Mouse (Mus musculus) testis, postnatal 10 days (tissue): ENCODE results near the gene Dusp8.
A peak's percentile ranks its signal among the peaks of the same experiment; 100 is the strongest.

Source experiments
- DNase-seq: peaks from one replicate; pipeline ENCODE4 v3.0.0; 2021; ENCODE audit warnings: low spot score

Dusp8 gene

DNA sequence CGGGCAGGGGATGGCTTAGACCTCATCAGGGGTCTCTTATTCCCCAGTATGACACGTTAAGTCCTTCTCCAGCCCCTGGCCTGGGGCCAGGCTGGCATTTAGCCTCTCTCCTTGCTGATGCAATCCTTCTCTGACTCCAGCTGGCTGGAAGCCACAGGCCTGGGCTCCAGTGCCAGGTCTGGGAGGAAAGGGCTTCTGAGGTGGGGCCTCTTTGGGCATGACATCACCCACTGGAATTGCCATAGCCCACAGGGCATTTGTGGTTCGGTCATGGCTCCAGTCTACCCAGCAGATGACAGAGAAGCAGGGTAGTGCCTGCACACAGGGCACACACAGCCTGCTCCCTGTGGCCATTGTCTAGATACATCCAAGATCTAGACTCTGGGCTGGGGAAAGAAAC, 10.8 kb downstream of the Dusp8 start:
- peak; percentile 70 for DNase-seq

DNA sequence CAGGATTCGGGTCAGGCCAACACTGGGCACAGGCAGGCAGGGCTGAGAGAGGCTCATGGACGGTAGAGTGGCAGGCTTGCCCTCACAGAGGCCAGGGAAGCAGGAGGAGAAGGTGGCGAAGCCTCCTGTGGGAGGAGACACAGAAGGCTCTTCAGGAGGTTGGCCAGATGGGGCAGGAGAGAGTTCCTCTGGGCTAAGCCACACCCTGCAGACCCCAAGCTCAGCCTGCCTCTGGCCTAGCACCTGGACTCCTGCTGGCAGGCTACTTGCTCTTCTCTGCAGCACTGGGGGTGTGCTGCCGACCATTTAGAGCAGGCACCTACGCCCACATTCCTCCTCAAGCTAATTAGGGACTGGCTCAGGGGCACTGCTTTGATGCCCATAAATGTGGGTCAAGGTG, 11.2 kb downstream of the Dusp8 start:
- no peak for DNase-seq

DNA sequence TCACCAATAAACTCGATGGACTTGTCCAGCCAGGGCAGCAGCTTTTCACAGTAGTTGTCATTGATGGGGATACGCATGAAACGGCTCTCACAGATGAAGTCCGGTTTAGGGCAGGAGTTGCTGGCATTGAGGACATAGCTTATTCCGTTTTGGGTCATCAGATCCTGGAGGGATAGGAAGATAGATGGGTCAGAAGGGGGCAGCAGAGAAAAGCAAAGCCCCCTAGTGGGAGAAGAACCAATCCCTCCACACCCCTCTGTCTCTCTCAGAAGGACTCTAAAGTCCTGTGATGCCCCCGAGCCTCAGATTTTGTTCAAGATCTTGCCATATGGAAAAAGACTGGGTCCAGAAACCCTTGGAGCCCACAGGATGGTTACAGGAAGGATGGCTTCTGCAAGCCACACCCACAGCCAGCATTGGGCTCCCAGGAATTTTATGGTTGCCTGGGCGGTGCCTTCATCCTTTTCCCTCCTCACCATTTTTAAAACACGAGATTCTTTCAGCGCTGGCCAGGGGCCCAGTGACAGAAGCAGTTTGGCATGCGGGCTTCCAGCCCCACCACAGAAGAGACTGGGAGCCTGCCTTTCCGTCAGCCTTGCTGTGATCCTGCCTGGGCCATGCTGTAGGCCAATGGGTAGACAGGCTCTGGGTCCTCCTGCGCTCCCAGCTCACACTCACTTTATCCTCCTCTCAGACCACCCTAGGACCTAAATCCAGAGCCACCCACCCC, 11.9 kb downstream of the Dusp8 start:
- no peak for DNase-seq

DNA sequence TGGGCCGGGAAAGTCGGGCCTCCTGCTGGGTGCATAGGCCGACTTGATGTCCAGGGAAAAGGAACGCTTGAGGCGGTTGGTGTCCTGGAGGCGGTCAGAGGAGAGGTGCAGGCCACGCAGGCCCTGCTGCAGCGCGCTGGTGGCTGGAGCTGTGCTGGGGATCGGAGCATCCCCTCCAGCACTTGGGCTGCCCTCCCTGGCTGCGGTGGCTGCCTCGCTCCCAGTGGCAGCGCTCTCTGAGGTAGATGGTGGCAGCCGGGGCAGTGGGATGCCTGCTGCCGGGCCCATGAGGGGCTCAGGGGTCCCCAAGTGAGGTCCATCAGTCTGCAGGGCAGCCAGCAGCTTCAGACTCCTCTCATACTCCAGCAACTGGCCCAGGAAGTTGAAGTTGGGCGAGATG, 13.0 kb downstream of the Dusp8 start:
- DNase-seq, result no peak

DNA sequence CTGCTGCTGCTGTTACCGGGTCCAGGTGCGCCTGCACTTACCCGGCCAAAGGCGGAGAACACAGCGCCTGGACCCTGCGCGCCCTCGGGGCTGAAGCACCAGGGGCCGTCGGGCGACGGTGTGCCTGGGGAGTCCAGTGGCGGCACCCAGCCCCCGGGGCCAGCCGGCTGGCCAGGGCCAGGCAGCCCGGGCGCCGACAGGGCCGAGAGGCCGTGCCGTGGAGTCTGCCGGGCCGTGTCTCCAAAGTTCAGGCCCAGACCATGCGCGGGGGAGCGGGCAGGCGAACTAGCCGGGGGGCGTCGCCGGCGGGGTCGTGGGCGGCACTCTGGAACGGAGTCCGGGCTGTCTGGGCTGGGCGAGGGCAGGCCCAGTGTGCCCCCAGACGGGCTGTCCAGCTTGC, 13.5 kb downstream of the Dusp8 start:
- no peak for DNase-seq

DNA sequence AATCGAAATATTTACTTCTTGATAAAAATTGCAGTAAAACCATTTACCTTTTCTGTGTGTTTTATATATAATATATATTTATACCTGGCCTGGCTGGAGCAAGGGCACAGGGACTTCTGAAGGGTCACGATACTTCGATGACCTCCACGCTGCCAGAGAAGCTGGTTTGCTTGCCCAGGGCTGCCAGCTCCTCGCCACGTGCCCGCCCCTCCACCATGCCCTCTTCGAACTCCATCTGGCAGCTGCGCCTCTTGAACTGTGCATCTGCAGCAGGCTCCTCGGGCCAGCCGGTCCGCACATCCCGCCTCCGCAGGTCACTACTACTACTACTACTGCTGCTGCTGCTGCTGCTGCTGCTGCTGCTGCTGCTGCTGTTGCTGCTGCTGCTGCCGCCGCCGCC, 13.9 kb downstream of the Dusp8 start:
- no peak for DNase-seq

DNA sequence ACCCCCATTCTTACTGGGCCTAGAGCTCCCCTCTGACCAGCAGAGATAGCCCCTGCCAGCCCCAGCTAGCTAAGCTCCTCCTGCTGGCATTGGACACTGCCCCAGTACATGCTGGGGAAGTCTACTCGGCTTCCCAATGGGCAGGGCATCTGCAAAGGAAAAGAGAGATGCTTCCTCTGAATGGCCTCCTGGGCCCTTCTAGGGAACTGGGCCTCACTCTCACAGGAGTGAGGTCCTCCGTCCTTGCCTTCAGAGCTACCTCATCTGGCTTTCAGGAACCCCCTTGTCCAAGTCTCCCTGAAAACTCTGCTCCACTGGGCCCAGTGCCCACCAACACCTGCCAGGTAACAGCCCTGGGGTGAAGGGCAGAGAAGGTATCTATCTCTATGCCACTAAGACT, 14.8 kb downstream of the Dusp8 start:
- no peak for DNase-seq

DNA sequence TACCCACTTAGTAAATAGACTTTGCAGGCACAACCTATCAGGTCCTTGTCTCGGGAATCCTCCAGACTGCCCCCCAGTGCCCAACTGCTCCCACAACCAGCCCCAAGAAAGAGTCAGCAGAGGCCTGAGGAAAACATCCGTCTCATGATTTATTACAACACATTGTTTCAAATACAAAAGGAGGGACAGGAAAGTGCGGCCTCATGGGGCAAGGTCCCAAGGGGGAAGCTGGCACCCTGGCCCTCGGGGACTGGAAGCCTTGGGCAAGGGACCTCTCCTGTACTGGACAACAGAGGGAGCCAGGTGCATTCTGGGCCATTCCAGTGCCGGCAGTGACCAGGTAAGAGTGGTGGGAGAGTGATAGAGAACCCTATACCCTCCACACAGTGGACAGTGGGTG, 16.3 kb downstream of the Dusp8 start:
- DNase-seq, result no peak

DNA sequence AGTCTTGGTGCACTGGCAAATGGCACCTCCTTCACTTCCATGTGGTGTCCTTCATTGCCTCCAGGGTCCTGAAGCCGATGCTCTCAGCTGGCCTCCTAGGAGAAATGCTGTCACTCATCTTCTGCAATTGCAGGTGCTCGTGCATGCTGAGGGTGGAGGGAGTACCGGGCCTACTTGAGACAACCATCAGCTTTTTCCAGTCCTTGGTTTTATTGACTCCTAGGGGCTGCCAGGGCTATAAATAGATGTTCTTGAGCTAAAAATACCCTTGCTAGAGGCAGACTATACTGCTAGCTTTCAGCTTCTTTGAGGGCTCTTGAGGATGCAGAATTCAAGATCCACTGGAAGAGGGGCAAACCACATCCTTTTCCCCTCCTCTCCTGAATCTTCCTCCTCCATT, 18.5 kb downstream of the Dusp8 start:
- DNase-seq, result no peak

DNA sequence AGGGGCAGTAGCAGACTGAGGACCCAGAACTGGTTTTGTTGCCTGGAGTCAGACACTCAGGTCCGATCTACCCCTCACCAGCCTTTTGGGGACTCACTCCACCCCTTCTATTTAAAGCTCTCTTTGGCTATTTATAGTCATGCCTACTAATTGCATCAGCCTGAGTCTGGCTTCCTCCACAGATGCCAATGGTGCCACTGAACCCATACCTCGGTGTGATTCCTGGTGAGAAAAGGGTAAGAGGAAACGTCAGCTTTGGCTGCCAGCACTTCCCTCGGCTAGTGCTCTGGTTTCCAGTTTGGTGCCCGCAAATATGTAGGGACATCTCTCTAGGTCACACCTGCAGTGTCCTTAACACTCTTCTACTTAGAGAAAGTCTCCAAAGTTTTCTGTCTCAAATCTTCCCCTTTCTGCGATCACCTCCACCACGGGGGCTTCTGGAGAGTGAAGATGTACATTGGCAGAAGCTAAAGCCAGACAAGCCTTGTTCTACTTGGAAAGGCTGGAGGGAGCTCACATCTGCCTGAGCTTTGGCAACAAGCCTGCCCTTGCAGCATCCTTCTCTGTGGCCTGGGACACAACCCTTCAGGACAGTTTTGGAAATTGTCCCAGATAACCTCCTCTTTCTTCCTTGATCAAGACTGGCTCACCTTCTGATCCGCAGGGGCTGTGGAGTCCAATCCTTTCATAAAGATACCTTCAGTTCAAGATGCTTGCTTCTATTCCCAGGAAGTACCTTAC, 21.3 kb downstream of the Dusp8 start:
- no peak for DNase-seq

DNA sequence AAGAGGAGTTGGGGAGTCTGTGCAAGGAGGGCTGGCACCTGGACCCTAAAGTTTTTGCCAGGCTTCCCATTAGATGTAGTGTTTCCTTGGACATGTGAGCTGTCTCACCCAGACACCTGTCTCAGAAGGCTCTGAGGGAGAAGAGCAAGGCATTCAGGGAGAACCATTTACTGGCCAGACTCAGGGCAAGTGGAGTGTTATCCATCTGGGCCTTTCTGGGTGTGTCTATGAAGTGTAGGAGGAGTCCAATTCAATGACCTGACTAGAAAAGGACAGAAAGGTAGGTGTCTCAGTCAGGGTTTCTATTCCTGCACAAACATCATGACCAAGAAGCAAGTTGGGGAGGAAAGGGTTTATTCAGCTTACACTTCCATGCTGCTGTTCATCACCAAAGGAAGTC, 23.9 kb downstream of the Dusp8 start:
- DNase-seq, result no peak

DNA sequence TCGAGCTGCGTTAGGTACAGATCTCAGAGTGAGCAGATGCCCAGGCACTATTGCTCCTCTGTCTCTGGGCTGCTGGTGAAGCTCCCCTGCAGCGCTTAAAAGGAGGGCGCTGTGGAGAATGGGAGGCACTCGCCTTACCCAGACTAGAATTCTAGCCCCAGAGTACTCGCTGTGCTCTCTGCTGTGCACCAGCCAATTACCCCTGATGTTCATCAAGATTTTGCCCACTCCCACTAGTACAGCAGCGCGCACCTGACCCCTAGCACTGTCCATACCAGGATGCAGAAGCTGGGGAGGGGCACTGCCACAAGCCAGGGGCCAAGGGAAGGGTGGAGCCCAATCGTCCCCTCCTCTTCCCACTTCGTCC, 24.4 kb downstream of the Dusp8 start:
- no peak for DNase-seq

DNA sequence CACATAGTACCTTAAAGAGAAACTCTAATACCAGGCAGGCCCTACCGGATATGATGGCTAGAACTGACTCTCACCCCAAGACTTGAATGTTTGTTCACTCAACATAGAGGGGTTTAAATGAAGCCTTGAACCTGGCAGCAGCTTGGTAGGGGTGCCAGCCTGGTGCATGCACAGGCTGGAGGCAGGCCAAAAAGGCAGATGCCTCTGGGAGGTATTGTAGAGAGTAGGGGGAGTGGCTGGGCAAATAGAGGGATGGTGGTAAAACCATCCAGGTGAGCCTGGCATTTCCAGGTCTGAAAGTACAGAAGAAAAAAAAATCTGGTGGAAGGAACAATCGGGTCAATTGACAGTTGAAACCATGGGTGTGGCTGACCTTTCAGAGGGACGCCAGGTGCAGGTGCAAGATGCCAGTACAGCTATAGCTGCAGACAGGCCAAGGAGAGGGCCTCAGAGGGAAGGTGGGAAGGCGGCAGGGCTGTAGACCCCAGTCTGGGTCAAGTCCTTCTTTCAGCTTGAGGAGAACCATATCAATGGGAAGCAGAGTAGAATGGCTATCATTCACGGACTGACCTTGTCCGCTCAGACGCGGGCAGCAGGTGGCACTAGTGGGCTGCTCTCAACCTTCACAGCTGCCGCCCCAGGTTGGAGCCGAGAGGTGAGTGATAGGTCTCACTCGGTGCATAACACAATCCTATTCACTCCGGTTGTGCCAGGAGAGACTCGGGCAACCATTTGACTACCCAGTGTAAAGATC, 25.0 kb downstream of the Dusp8 start:
- DNase-seq, result peak; percentile 83

DNA sequence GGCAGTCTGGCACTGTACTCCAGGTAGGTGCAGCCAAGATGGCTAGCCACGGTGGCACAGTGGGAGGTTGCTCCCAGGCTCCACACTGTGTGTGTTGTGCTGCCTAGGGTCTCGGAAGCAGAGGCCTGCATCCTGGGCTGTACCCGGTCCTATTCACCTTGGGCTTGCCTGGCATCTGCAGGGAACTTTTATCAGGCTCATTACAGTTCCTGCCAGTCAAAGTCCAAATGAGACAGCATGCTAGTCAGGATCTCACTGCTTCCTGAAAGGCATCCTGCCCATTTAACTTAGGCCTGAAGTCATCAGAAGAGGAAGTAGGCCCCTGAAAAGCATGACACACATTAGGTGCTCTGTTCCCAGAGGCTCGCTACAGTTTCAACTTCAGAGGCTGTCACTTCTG, 27.2 kb downstream of the Dusp8 start:
- DNase-seq, result no peak

DNA sequence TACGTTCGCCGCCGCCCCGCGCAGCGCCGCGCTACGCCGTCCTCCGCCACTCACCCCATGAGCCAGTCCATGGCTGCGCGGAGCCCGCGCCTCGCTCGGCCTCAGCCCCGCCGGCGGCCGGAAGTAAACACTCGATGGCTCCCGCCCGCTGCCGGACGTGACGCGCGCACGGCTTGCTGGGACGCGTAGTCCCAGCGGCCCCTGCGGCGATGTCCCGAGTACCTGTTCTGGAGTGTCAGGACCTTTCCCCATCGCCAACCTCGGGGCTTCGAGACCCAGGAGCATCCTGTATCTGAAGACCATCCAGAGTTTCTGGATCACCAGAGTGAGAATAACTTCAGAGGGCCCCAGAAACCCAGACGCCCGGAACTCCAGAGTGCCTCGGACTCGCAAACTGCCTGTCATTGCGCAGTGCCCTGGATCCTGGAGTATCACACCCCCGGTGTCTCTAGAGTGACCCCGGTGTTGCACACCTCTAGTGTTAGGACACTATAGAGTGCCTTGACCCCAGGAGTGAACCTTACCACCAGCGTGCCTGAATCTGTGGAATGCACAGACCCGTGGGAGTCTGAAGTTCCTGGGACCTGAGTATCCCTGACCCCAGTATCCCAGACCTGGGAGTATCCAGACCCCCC, 34.6 kb downstream of the Dusp8 start, which contains the start of gene Mob2:
Gene Mob2, minus strand, starts transcription at position 135 of the 635 bp plus-strand sequence.
- DNase-seq, result peak; percentile 91

DNA sequence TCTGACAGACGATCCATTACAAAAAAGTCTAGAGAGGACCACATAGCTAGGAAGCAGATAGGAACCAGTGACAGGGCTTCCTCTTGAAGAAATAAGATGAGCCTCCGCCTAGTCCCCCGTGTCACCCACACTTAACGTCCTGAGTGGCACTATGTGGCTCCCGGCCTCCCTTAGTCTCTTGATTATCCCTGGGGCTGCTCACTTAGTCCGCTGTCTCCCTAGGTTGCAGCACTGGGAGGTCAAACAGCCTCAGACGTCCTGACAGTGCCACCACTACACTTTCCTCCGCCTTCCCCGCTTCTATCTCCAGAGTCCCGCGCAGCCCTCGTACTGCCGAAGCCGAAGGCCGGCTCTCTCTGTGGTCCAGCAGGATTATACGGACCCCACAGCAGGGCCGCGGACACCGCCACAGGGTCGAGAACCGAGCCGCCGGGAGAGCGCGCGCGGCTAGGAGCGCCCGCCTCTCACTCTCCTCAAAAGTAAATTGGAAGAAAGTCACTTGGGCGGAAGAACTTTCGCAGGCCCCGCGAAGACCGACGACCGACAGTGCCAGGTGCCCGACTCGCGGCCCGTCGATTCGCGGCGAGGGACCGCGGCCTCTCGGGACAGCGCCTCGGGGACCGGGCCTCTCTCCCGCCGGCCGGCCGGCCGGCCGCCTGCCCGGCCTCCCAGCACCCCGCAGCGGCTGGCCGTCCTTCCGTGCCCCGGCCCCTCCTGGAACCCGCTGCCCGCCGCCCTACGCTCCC, 35.3 kb downstream of the Dusp8 start:
- no peak for DNase-seq

DNA sequence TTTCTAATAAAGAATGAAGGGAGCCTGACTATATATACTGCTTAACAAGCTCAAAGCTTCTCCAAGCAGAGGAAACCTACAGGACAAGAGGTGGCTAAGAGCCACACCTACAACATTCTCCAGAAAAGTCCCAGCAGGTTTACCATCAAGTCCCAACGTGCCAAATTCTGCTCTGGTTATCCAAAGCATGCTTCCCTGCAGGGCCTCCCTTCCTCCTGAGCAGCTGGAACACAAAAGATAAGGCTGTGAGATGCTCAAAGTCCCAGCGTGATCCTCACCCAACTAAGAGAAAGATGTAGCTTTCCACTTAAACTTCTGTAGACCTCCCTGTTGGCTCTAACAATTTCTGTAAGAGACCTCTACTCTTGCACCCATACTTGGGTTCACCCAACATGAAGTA, 36.6 kb downstream of the Dusp8 start:
- no peak for DNase-seq

DNA sequence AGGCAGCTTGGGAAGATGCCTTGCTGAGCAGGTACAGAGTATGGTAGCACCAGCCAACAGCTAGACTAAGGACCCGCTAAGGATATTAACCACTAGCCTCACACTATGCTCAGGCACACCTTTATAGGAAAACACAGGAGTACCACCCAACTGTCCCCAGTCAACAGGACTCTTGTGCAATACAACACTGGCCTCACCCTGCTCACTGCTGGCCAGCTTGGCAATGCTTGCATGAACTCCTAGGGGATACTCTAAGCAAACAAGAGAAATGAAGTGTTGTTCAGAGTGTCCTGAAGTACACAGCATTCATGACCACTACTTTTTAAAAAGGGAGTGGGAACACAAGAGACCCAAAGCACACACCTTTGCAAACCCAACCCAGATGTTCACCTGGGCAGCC, 38.5 kb downstream of the Dusp8 start:
- DNase-seq, result no peak

DNA sequence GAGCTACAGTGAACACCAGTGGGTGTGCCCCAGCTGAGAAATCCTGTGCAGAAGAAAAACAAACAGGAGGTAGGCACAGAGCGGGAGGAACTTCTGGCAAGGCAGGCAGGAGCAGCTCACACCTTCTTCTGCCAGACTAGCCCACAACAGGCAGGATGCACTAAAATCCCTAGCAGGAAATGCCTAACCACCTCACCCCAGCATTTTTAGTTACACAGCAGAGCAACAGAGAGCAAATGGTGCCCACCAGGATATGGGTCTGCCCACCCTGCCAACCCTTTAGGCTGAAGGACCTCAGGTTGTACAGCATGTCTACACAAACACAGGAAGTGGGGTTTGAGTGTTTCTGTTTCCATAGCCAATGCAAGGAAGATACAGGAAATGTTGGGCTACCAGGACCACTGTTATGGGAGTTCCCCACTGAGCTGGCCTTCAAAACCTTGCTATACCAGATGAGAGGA, 39.0 kb downstream of the Dusp8 start:
- DNase-seq, result no peak

DNA sequence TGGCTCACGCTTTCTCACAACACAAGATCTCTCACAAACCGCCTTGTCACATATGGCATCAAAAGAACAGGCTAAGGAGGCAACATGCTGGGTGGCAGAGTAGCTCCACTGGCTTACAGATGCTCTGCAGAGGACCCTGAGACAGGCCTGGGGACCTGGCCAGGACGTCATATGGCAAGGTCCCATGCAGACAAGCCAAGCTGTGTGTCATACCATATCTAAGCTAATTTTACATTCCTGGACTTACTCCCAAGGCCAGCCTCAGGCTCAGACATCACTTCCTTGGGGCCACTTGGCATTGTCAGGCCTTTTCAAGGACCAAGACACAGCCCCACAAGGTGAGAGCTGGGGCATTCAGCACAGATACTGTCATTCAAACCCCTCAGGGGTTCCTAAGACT, 40.2 kb downstream of the Dusp8 start:
- DNase-seq, result no peak

DNA sequence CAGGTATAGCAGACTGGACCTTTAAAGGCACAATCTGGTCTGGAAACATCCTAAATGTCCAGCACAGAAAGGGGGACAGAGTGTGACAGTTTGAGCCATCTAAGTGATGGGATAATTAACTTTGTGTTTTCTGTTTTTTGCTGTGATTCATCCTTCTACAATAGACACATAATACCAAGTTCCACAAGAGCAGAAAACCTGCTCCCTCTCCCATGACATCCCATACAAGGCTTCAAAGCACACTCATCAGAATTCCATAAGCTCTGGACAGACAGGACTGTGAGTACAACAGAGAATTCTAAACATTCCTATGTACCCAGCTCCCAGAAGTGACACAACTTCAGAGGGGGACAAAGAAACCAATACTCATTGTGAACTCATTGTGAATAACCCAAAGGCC, 45.1 kb downstream of the Dusp8 start:
- no peak for DNase-seq

DNA sequence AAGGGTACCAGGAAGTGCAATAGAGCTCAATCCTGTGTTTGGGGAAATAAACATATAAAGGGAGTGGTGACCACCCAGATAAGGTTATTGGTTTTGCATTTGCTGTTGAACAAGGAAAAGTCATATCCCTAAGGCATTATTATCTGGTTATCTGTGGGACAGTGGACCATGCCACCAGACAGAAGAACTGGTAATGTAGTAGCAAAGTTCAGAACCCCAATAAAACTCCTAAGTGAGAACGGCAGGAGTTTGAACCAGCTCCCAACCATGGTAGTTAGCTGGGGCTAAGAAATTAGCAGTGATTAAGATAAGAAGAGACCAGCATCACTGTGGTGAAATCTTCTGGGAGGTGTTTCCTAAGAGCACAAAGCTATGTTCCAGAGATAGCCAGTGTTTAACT, 49.7 kb downstream of the Dusp8 start:
- no peak for DNase-seq
